Mouse (Mus musculus) T-helper 1 cell (primary cell): ENCODE data around the gene Clec2e.

ENCODE experiments used
- in situ Hi-C: fragments of 300-600 bp; cut with MboI, MseI; formaldehyde crosslinking; loops from one replicate; pipeline ENCODE4 v1.15.1; 2025; ENCODE audit warnings: high pct_unique_total_duplicates

The Clec2e gene

DNA sequence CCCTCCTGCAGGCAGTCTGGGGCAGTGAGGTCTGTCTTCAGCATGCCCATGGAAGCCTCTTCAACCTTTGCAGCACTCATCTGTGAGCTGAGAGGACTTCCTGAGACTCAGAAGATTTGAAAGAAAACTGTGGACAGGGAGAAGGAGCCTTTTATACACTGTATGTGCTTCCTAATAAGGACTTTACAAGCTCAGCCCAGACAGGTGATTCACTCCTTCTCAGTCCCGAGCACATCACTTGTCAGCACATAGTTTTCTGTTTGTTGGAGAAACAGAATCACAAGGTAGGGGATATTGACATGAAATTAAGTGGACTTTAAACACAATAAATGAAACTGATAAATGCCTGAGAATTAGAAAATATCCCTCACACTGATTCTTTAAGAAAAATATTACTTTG lies at the start of gene Clec2e:
Gene Clec2e (minus strand): TSS at position 120 of the 400 bp plus-strand sequence.
- in situ Hi-C loops, result loop anchor here (25.0 kb wide), 1 partner anchor 1438 kb away; no protein-coding TSS in a partner anchor

DNA sequence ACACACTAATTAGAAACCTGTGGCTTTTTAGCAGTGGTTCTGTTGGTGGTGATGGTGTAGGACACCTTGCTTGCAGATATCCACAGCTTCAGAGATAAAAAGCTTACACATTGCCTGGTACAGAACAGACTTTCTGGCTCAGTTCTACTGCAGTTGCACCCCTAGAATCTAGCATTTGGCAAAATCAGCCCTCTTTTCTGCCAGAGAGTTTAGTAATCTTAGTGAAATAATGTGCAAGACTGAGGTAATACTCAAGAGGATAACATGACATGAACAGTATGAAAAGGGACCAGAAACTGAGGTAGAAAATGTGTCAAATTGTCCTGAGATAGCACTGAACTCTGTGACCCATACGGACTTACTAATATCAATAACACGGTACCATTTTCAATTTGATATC lies 46.1 kb upstream of the Clec2e start:
- in situ Hi-C loops, result no loop called here

DNA sequence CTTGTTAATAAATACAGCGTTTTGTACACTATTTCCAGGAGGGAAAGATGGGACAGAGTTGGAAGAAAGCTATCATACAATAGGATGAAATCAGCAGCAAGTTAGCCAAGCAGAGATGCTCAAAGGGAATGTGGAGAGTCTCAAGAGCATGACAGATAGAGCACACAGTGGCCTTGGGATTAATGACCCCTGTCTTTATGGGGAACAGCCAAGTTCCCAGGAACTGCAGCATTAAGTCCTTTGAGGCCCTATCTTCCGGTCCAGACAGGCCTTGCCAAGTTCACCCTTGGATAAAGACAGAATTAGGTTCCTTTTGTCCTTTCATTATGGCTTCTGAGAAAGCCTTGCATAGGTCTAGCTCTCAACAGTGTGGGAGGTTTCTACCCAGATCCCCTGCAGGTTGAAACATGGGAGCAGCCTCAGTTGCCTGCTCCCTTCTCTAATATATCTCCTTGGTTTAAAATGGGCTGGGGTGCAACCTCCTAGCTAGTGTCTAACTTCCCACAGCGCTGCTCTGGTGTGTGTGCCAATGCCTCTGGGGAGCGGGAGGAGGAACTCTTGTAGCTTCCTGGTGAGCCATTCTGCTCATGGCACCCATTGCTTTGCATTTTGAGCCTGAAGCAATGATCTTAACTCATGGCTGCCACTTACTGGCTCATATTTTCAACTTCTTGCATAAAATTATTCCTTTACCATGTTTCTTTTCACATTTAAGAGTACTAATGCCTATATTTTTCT lies 32.1 kb upstream of the Clec2e start:
- in situ Hi-C loops, result no loop called here

DNA sequence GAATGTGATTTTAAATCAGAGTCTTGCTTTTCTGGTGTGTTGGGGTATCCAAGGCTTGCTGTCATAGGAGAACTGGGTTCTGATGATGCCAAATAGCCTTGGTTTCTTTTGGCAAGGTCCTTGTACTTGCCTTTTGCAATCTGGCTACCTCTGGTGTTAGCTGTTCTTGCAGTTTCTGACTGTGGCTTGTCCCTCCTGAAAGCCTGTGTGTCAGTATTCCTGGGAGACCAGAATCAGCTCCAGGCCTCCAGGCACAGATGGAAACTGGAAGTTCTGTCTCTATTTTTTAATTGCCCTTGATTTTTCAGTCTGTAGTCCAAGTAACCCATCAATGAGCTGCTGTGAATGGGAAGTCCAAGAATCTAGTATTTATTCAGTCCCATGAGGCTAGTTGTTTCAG lies 26.1 kb upstream of the Clec2e start:
- in situ Hi-C loops, result no loop called here

DNA sequence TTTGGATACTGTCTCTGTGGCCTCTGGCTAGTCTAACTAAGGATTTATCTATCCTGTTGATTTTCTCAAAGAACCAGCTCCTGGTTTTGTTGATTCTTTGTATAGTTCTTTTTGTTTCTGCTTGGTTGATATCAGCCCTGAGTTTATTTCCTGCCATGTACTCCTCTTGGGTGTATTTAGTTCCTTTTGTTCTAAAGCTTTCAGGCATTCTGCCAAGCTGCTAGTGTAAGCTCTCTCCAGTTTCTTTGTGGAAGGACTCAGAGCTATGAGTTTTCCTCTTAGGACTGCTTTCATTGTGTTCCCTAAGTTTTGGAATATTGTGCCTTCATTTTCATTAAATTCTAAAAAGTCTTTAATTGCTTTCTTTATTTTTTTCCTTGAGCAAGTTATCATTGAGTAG lies 23.8 kb upstream of the Clec2e start:
- in situ Hi-C loops, result loop anchor here (25.0 kb wide), 1 partner anchor 1462 kb away; no protein-coding TSS in a partner anchor

DNA sequence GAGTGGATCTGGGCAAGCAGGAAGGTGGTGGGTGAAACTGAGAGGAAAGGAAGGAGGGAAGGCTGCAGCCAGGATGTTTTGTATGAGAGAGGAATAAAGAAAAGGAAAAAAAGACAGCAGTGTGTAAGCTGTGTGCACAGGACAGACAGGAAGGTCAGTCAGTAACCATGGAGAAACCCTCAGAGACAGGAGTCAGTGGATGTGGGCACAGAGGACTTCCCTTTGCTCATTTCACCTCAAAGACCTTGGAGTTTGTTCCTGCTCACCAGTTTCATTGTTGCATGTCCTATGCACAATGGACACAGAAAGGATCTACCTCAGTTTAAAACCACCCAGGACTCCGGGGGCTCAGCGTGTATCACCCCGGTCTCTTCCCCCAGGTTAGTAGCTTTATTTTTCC lies 15.5 kb upstream of the Clec2e start:
- in situ Hi-C loops, result loop anchor here (25.0 kb wide), 1 partner anchor 1454 kb away; no protein-coding TSS in a partner anchor

DNA sequence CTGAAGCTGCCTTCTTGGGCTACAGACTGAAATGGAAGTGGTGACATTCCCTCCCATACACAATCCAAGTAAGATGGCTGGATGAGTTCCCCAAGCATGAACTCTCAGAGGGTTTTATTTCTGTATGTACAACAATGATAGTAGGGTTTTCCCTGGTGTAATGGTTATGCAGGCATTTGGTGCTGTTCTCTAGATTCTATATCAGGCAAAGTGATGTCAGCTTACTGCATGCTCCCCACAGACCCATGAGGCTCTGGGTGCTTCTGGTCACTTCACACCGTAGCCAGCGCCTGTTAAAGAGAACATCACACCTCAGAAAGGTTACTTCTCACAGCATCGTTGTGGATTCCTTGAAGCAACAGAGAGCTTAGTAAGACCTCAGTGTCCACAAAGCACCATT lies 13.5 kb upstream of the Clec2e start:
- in situ Hi-C loops, result loop anchor here (25.0 kb wide), 1 partner anchor 1452 kb away; no protein-coding TSS in a partner anchor

DNA sequence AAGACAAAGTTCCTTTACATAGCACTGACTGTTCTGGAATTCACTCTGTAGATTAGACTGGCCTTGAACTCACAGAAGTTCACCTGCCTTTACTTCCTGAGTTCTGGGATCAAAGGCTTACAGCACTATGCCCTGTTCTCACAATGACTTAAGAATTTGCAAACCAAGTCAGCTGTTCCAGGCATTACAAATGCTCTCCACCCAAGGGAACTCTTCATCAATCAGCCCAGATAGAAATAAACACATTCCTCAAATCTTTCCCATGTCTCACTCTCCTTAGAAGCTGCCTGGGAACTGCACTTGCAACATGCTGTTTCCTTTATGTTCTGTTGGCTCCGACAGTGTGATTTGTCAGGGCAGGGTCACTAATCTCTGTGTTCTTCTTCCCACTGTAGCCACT lies 13.1 kb upstream of the Clec2e start:
- in situ Hi-C loops, result loop anchor here (25.0 kb wide), 1 partner anchor 1451 kb away; no protein-coding TSS in a partner anchor

DNA sequence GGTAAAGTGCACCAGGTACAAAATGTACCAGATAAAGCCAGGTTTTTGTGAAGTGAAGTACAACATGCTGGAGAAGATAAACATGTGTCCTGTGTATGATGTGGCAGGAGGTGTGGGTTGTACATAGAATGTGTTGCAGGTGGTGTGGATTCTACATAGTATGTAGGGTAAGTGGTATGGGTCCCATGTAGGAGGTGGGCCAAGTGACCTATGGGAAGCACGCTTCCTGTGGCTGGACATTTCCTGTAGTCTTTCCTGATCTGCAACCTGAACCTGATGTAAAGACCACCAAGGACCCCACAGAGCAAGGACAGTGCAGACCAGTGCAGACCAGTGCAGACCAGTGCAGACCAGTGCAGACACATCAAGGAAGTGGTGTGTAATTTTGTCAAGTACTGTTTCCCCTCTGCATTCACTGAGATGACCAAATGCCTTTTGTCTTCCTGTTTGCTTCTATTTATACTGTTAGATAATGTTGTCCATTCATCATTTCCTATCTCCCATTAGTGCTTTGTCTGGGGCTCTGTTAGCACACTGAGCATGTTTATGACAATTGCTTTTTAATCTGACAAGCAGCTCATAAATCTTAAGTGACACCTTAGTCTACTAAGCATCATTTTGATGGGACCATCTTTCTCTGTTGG lies 12.4 kb upstream of the Clec2e start:
- in situ Hi-C loops, result loop anchor here (25.0 kb wide), 1 partner anchor 1451 kb away; no protein-coding TSS in a partner anchor

DNA sequence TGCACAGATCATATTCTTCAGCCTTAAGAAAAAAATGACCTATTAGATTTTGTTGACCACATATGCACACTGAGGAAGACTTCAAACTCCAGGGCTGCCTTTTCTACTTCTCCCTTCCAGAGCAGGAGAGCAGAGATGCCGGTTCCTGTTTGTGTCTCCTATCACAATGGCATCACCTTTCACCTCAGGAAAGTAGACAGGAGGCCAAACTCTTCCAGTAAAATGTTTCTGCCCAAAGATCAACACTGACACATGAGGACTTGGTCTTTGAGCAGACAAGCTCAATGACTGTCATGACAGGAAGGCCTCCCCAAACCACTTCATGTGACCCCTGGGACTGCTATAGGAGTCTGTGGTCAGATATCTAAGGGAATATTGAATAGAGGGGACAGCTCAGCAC lies 11.8 kb upstream of the Clec2e start:
- in situ Hi-C loops, result loop anchor here (25.0 kb wide), 1 partner anchor 1450 kb away; no protein-coding TSS in a partner anchor

DNA sequence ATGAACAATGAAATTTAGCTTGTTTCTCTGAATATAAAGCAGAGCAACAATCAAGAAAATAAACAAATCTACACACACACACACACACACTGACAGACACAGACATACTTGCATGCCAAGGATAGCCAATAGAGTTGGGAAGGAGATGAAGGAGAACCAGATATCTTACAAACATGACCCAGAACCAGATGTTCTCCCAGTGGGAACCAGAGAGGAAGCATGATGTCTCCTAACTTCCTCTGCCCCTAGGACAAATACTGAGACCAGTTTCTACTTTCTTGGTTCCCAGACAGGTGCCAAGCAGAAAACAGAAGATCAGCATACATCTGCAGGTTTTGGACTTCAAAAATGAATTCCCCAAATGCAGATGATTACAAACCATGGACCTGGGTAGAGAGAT lies 7.2 kb upstream of the Clec2e start:
- in situ Hi-C loops, result loop anchor here (25.0 kb wide), 1 partner anchor 1446 kb away; no protein-coding TSS in a partner anchor

DNA sequence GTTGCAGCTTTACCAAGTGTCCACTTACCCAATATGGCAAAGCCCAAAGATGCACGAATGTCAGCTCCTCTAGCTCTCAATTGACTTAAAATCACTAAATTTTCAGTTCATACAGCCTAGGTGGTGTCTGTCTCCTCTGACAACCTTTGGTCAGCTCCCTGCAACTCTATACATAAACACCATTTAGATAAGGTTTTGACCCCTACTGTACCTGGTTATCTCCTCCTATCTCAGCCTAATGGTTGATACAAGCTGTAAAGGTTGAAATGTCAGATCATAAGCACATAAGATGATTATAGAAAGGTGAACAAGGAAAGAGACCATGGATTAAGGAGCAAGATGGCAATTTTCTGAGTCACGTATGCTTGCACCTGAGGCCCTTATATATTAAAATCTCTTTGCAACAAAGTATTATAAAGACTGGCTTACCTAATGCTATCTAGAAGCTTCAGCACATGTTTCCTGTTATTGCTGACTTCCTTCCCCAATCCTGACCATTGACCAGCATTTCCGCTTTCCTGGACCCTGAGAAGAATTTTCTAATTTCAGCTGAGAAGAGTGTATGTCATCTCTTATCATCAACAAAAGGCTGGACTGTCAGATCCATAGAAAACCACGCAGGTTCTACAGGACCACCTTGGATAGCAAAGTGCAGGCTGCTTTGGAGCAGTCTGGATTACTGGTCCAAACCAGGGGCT lies 2.3 kb upstream of the Clec2e start:
- in situ Hi-C loops, result loop anchor here (25.0 kb wide), 1 partner anchor 1441 kb away; no protein-coding TSS in a partner anchor

DNA sequence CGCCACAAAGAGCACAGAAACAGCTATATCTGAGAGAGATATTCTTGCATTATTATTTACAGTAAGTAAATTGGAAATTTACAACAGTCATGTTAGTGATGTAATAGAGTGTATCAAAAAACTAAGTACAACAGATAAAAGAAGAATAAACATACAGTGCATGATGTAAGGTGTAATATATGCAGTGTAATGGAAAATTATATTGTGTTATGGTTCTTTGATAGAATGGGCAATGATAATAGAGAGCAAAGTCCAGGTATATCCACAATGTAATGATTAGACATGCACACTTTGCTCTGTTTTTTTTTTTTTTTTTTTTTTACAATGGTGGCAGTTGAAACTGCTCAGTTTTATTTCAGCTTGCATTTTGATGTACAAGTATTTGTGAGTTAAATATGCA lies 891 bp upstream of the Clec2e start:
- in situ Hi-C loops, result loop anchor here (25.0 kb wide), 1 partner anchor 1439 kb away; no protein-coding TSS in a partner anchor

DNA sequence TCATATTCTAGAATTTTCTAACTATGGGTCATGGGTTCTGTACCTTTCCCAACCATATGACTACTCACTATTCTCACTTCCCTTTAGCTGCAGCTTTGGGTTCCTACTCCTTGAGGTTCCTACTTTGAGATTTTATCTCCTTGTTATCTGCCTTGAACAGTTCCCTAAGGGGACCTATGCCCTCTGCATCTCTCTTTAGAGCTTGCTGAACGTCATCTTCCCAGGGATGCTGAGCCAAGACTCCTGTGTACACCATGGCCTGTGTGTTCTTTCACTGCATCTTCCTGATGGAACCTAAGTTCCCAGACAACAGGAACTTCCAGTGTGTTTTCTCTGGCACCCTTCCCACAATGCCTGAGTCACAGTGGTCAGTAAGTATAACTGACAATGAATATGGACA lies 2.8 kb downstream of the Clec2e start:
- in situ Hi-C loops, result loop anchor here (25.0 kb wide), 1 partner anchor 264 kb away; no protein-coding TSS in a partner anchor

DNA sequence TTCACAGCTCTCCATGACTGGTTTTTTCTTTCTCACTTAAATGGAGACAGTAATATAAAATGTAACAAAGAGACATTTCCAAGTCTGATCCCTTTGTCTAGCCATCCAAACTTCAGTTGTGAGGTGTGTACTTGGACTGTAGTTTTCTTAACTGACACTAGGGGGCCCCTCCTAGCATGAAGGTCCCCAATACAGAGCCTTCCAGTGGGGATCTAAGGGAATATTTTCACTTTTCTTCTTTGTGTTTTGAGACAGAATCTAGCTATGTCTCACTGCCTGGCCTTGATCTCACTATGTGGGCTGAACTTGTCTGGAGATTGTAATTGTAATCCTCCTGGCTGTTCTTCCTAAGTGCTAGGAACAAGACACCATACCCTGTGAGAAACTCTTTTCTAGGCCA lies 5.5 kb downstream of the Clec2e start:
- in situ Hi-C loops, result loop anchor here (25.0 kb wide), 1 partner anchor 267 kb away; no protein-coding TSS in a partner anchor

DNA sequence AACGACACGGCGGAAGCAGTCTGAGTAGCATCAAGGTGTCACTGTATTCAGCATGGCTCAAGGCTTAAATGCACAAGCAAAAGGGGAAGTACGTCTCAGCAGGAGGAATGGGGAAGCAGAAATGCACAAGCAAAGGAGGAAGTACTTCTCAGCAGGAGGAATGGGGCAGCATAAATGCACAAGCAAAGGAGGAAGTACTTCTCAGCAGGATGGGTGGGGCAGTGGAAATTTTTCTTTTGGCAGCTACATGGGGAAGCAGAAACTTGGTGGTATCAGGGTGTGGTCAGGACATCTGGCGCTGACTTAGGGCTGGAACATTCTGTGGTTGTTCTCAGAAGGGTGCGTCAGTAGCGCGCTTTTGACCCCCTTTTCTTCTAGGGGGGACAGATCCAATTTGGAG lies 12.1 kb downstream of the Clec2e start:
- in situ Hi-C loops, result loop anchor here (5.0 to 25.0 kb wide), 3 partner anchors 84 to 274 kb away; no protein-coding TSS in a partner anchor

DNA sequence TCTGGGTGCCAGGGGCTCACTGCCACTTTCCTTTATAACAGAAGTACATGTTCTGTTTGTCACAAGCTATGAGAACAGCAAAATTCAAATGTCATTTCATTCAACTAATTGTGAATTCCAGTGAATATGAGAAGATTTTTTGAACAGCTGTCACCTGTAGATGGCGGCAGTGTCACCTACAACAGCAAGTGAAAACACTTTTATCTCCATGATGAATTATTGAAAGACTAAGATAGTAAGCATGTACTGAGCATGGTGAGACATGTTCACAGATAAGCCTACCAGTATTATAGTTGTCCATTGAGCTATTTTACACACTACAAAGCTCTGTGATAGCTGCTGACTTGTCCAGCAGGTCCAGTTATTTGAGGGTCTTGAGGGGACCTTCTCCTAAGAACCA lies 12.6 kb downstream of the Clec2e start:
- in situ Hi-C loops, result loop anchor here (5.0 to 25.0 kb wide), 3 partner anchors 84 to 274 kb away; no protein-coding TSS in a partner anchor

DNA sequence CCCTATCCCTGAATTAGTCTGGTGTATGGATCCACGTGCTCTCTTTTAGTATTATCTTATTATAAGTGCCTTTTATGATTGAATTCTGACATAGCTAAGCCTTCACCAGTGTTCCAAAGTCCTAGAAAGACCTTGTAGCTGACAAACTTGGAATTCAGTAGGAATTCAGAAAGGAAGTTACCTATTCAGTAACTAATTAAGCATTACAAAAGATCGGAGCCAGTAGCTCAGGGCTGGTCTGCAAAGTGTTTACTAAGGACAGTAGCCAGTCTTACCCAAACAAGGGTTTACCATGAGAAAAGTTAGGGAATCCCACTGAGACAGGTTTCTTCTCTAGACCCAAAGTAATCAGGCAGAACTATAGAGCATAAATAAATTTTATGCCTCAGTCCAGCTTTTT lies 14.7 kb downstream of the Clec2e start:
- in situ Hi-C loops, result loop anchor here (5.0 to 25.0 kb wide), 3 partner anchors 86 to 276 kb away; no protein-coding TSS in a partner anchor

DNA sequence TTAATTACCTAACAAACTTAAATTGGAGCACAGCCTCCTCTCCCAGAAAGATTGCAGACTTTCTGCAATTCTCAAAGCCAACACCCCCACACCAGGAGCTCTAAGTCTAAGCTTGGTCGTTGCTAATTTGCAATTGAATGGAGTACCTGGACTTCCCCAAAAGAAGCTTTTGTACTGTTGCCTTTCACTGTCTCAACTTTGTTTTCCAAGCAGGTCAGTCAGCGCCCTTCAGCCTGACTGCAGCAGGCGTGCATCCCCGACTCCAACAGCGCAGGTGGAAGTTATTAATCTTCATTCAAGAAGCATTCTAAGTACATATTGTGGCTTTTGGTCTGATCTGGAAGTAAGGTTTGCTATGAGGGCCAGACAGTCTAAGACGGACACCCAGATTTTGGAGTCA lies 15.6 kb downstream of the Clec2e start:
- in situ Hi-C loops, result loop anchor here (5.0 to 25.0 kb wide), 3 partner anchors 87 to 277 kb away; no protein-coding TSS in a partner anchor

DNA sequence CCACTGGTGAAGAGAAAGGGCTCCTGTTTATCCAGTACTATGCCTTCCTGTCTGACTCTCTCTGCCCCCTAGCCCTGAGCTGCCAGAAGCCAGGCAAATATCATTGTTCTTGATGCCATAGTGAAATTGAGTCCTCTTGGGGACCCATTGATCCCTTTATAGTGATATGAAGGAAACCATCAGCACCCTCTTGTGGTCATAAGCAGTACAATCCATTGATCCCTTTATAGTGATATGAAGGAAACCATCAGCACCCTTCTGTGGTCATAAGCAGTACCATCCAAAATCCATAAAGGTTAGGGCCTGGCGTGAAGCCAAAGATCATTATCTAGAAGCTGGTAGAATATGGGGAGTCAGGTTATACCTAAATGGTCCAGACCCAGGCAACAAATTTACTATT lies 33.7 kb downstream of the Clec2e start:
- in situ Hi-C loops, result loop anchor here (5.0 kb wide), 2 partner anchors 185 to 215 kb away; no protein-coding TSS in a partner anchor

DNA sequence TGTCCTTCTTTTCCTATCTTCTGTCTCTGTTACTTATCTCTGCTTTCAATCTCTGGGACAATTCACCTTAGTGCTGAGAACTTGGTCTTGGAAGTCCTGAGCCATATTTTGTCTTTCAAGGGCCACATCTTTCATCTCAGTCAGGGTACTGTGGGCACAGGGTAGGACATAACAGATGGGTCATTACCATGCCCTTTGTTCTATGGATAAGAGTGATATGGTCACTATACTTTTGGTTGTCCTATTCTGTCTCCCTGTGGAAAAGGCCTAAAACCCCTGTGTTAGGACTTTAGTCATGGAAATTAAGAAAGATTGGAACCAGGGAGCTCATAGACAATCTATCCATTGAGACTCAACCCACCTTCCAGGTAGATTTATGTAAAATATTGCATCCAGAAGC lies 34.2 kb downstream of the Clec2e start:
- in situ Hi-C loops, result loop anchor here (5.0 kb wide), 2 partner anchors 186 to 214 kb away; no protein-coding TSS in a partner anchor
